Mouse (Mus musculus) stomach, embryonic 15.5 days (tissue): ENCODE data around the gene Acbd4. TPM values are rescaled to one million over a fixed set of nuclear protein-coding genes. Genes with fewer than 3 reads are reported as not detected.

Experiments
- ATAC-seq: fragments of 200-750 bp; cut with Nextera tagmentation; 2 replicates; pipeline ENCODE4 v1.8.0; 2017; ENCODE audit warnings: low read depth, moderate number of reproducible peaks, moderate TSS enrichment; ENCODE audit not compliant: insufficient read depth, low FRiP score
- H3K27ac ChIP-seq: fragments of 300-500 bp; sonication (generic); 2 replicates; pipeline ENCODE4 v1.5.1; 2015; ENCODE audit warnings: mild to moderate bottlenecking, inconsistent platforms
- H3K27me3 ChIP-seq: fragments of 300-500 bp; sonication (generic); replicated peaks from 2 replicates; pipeline ENCODE4 v1.6.1; 2015; ENCODE audit warnings: inconsistent platforms
- H3K36me3 ChIP-seq: fragments of 300-500 bp; sonication (generic); 2 replicates; pipeline ENCODE4 v1.6.1; 2015; ENCODE audit warnings: inconsistent platforms
- H3K4me1 ChIP-seq: fragments of 300-500 bp; sonication (generic); 2 replicates; pipeline ENCODE4 v1.6.1; 2015; ENCODE audit warnings: inconsistent platforms
- H3K4me2 ChIP-seq: fragments of 300-500 bp; sonication (generic); 2 replicates; pipeline ENCODE4 v1.6.1; 2015; ENCODE audit warnings: mild to moderate bottlenecking, inconsistent platforms
- H3K4me3 ChIP-seq: fragments of 300-500 bp; sonication (generic); replicated peaks from 2 replicates; pipeline ENCODE4 v1.5.1; 2015; ENCODE audit warnings: inconsistent platforms
- H3K9ac ChIP-seq: fragments of 300-500 bp; sonication (generic); 2 replicates; pipeline ENCODE4 v1.6.1; 2015; ENCODE audit warnings: inconsistent platforms
- H3K9me3 ChIP-seq: fragments of 300-500 bp; sonication (generic); 2 replicates; pipeline ENCODE4 v1.6.1; 2016; ENCODE audit warnings: inconsistent platforms
- WGBS: fragments of 180-500 bp; shearing (Covaris S2); methylation state at CpG from one replicate; pipeline ENCODE4 v1.1.7; 2015; 5-methylcytosine and 5-hydroxymethylcytosine counted together
- polyA plus RNA-seq: library from polyadenylated mRNA; unstranded; fragments of >200 nt; fragmentation: Nextera tagmentation; extraction: Ambion mirVana; gene quantifications from 2 replicates; pipeline ENCODE4 v1.2.1, GENCODE M21; 2015

Gene Acbd4
- polyA plus RNA-seq, 1 experiment from 2014 or later: 23.7 TPM

- Histone ChIP-seq H3K4me1 (peaks cover 10% of the 10 kb centered on the region), H3K36me3 (no peaks in the 10 kb centered on the region), H3K27me3 (no peaks in the 10 kb centered on the region), H3K27ac (peak overlapping the region; percentile 76), H3K9me3 (no peaks in the 10 kb centered on the region), H3K4me2 (no peak overlapping the region), H3K4me3 (no peak overlapping the region), H3K9ac (no peak overlapping the region)
- peak; percentile 80 for ATAC-seq
- 58% methylated on average over 20 of the region's 20 CpGs for WGBS
Observed at GRCm38 (mm10) chr11:103093862-103094833, 7.3 kb upstream of the Acbd4 start.

- H3K27ac ChIP-seq: peak overlapping the region; percentile 76
- no peak overlapping the region for H3K9ac ChIP-seq
- WGBS: 68% methylated on average over 9 of the region's 9 CpGs
- no peak for ATAC-seq
- no peaks in the 10 kb centered on the region for H3K36me3 ChIP-seq
- peaks cover 12% of the 10 kb centered on the region for H3K4me1 ChIP-seq
- H3K9me3 ChIP-seq: no peaks in the 10 kb centered on the region
- no peak overlapping the region for H3K4me3 ChIP-seq
- H3K27me3 ChIP-seq: peaks cover under 1% of the 10 kb centered on the region; the same call in 1 of the 2 replicates
- no peak overlapping the region for H3K4me2 ChIP-seq
Observed at GRCm38 (mm10) chr11:103095107-103095670, 6.3 kb upstream of the Acbd4 start.

- H3K9me3 ChIP-seq: no peaks in the 10 kb centered on the region
- no peak overlapping the region for H3K9ac ChIP-seq
- ATAC-seq: no peak
- H3K4me1 ChIP-seq: peaks cover 16% of the 10 kb centered on the region
- no peak overlapping the region for H3K4me2 ChIP-seq
- WGBS: 92% methylated on average over 6 of the region's 6 CpGs
- H3K4me3 ChIP-seq: no peak overlapping the region
- no peaks in the 10 kb centered on the region for H3K36me3 ChIP-seq
- H3K27me3 ChIP-seq: peaks cover 3% of the 10 kb centered on the region; the same call in 1 of the 2 replicates
- H3K27ac ChIP-seq: no peak overlapping the region
Observed at GRCm38 (mm10) chr11:103095801-103096200, 5.7 kb upstream of the Acbd4 start.

GRCm38 (mm10) chr11:103096979-103097894 is 4.2 kb upstream of the Acbd4 start:
- H3K4me3 ChIP-seq: 0 out of 2 replicates have a peak overlapping the region, but pooled peaks have one; percentile 5
- no peak overlapping the region for H3K9ac ChIP-seq
- WGBS: 18% methylated on average over 22 of the region's 22 CpGs
- peaks cover 10% of the 10 kb centered on the region; the same call in 1 of the 2 replicates for H3K27me3 ChIP-seq
- H3K4me1 ChIP-seq: peaks cover 31% of the 10 kb centered on the region
- peak overlapping the region; percentile 80 for H3K27ac ChIP-seq
- H3K9me3 ChIP-seq: no peaks in the 10 kb centered on the region
- no peaks in the 10 kb centered on the region for H3K36me3 ChIP-seq
- peak overlapping the region; percentile 48 for H3K4me2 ChIP-seq
- ATAC-seq: no peak

GRCm38 (mm10) chr11:103098531-103099190 is 2.8 kb upstream of the Acbd4 start:
- no peak overlapping the region for H3K4me3 ChIP-seq
- 83% methylated on average over 11 of the region's 11 CpGs for WGBS
- peaks cover 38% of the 10 kb centered on the region for H3K4me1 ChIP-seq
- peaks cover 10% of the 10 kb centered on the region; the same call in 1 of the 2 replicates for H3K27me3 ChIP-seq
- H3K9me3 ChIP-seq: no peaks in the 10 kb centered on the region
- H3K4me2 ChIP-seq: no peak overlapping the region
- no peak for ATAC-seq
- no peak overlapping the region for H3K9ac ChIP-seq
- no peaks in the 10 kb centered on the region for H3K36me3 ChIP-seq
- no peak overlapping the region for H3K27ac ChIP-seq

- no peak overlapping the region for H3K9ac ChIP-seq
- no peaks in the 10 kb centered on the region for H3K36me3 ChIP-seq
- H3K4me3 ChIP-seq: no peak overlapping the region
- no peaks in the 10 kb centered on the region for H3K9me3 ChIP-seq
- ATAC-seq: no peak
- H3K4me1 ChIP-seq: peaks cover 40% of the 10 kb centered on the region
- no peak overlapping the region for H3K27ac ChIP-seq
- H3K4me2 ChIP-seq: no peak overlapping the region
- H3K27me3 ChIP-seq: peaks cover 10% of the 10 kb centered on the region; the same call in 1 of the 2 replicates
- 68% methylated on average over 12 of the region's 12 CpGs for WGBS
Observed at GRCm38 (mm10) chr11:103099352-103099940, 2.0 kb upstream of the Acbd4 start.

GRCm38 (mm10) chr11:103100361-103100760 is 1.1 kb upstream of the Acbd4 start:
- H3K9me3 ChIP-seq: no peaks in the 10 kb centered on the region
- WGBS: 73% methylated on average over 8 of the region's 8 CpGs
- peaks cover 10% of the 10 kb centered on the region; the same call in 1 of the 2 replicates for H3K27me3 ChIP-seq
- peaks cover 40% of the 10 kb centered on the region for H3K4me1 ChIP-seq
- H3K9ac ChIP-seq: no peak overlapping the region
- no peaks in the 10 kb centered on the region for H3K36me3 ChIP-seq
- no peak overlapping the region for H3K4me3 ChIP-seq
- H3K4me2 ChIP-seq: no peak overlapping the region
- ATAC-seq: no peak
- H3K27ac ChIP-seq: no peak overlapping the region

- peak overlapping the region; percentile 62 for H3K4me3 ChIP-seq
- H3K27me3 ChIP-seq: peaks cover 10% of the 10 kb centered on the region; the same call in 1 of the 2 replicates
- no peaks in the 10 kb centered on the region for H3K9me3 ChIP-seq
- no peaks in the 10 kb centered on the region for H3K36me3 ChIP-seq
- 0 out of 2 replicates have a peak overlapping the region, but pooled peaks have one; percentile 32 for H3K27ac ChIP-seq
- ATAC-seq: 0 out of 2 replicates have a peak, but pooled peaks have one; percentile 6
- WGBS: 2% methylated on average over 30 of the region's 30 CpGs
- peak overlapping the region; percentile 26 for H3K9ac ChIP-seq
- H3K4me1 ChIP-seq: peaks cover 38% of the 10 kb centered on the region
- peak overlapping the region; percentile 89 for H3K4me2 ChIP-seq
Observed at GRCm38 (mm10) chr11:103101866-103102501, 502 bp downstream of the Acbd4 start.

GRCm38 (mm10) chr11:103102725-103103349 is 1.4 kb downstream of the Acbd4 start:
- H3K27ac ChIP-seq: peak overlapping the region; percentile 6; the same call in 1 of the 2 replicates
- ATAC-seq: peak; percentile 92
- H3K27me3 ChIP-seq: peaks cover 10% of the 10 kb centered on the region; the same call in 1 of the 2 replicates
- H3K9me3 ChIP-seq: no peaks in the 10 kb centered on the region
- peak overlapping the region; percentile 62 for H3K4me3 ChIP-seq
- H3K9ac ChIP-seq: peak overlapping the region; percentile 26
- H3K36me3 ChIP-seq: no peaks in the 10 kb centered on the region
- H3K4me2 ChIP-seq: peak overlapping the region; percentile 89
- peaks cover 30% of the 10 kb centered on the region for H3K4me1 ChIP-seq
- 1% methylated on average over 35 of the region's 35 CpGs for whole genome bisulfite sequencing

GRCm38 (mm10) chr11:103103621-103104020 is 2.1 kb downstream of the Acbd4 start:
- Histone ChIP-seq H3K4me2 (peak overlapping the region; percentile 89), H3K36me3 (no peaks in the 10 kb centered on the region), H3K27me3 (peaks cover 10% of the 10 kb centered on the region; the same call in 1 of the 2 replicates), H3K27ac (no peak overlapping the region), H3K9me3 (no peaks in the 10 kb centered on the region), H3K9ac (0 out of 2 replicates have a peak overlapping the region, but pooled peaks have one; percentile 26), H3K4me3 (peak overlapping the region; percentile 62), H3K4me1 (peaks cover 30% of the 10 kb centered on the region)
- ATAC-seq: no peak
- 54% methylated on average over 8 of the region's 8 CpGs for WGBS
